ENCODE assay signal across 24 mouse cellular contexts in genomic region chr5:29238379-29238778, GRCm38 (mm10). TPM values are rescaled to one million over a fixed set of nuclear protein-coding genes. Genes with fewer than 3 reads are reported as not detected.
"Had no signal": no experiment of that assay in that cellular context is flagged by ENCODE, and none has a peak within 500 bp of the region (broad histone marks: within the 10 kb centered on the region; RNA-seq: fewer than 3 reads in every experiment).

No protein-coding gene starts in this region.

- H3K9me3 ChIP-seq: limb, embryonic 12.5 days; limb, embryonic 15.5 days; midbrain, embryonic 10.5 days; neural tube, embryonic 13.5 days had no signal

- H3K4me2 ChIP-seq: limb, embryonic 12.5 days; limb, embryonic 15.5 days; liver, embryonic 11.5 days; midbrain, embryonic 13.5 days; neural tube, embryonic 13.5 days had no signal

- H3K4me3 ChIP-seq: limb, embryonic 12.5 days; limb, embryonic 15.5 days; midbrain, embryonic 10.5 days; midbrain, embryonic 13.5 days; myocyte; neural tube, embryonic 13.5 days had no signal

- ATAC-seq: intestine, postnatal 0 days; liver, postnatal 0 days; midbrain, embryonic 13.5 days; midbrain, embryonic 16.5 days had no signal

- H3K27me3 ChIP-seq: limb, embryonic 12.5 days; limb, embryonic 15.5 days; midbrain, embryonic 13.5 days; neural tube, embryonic 13.5 days had no signal

- DNase-seq: kidney, adult 2 months; kidney, postnatal 36 days; left cerebral cortex, postnatal 4 days; liver, postnatal 0 days; lung, postnatal 14 days; retina, postnatal 1 day; right cerebral cortex, postnatal 25 days; thymus, adult 2 months; thymus, postnatal 14 days; thymus, postnatal 4 days had no signal

- H3K4me1 ChIP-seq: limb, embryonic 12.5 days; limb, embryonic 15.5 days; midbrain, embryonic 10.5 days; midbrain, embryonic 13.5 days; neural tube, embryonic 13.5 days had no signal

- H3K27ac ChIP-seq: kidney, postnatal 0 days; limb, embryonic 12.5 days; limb, embryonic 15.5 days; liver, embryonic 14.5 days; macrophage; midbrain, embryonic 10.5 days; midbrain, embryonic 13.5 days; neural tube, embryonic 13.5 days had no signal

- H3K36me3 ChIP-seq: limb, embryonic 12.5 days; limb, embryonic 15.5 days; midbrain, embryonic 10.5 days had no signal

- H3K9ac ChIP-seq: limb, embryonic 12.5 days; limb, embryonic 15.5 days; liver, embryonic 14.5 days; liver, postnatal 0 days; midbrain, embryonic 13.5 days; neural tube, embryonic 13.5 days had no signal

RNA-seq across cellular contexts. Expression of gene Rnf32, which starts 42.6 kb away (rescaled TPM):
- total RNA-seq: megakaryocyte, adult 5-6 weeks; monocyte, adult 5-6 weeks had no signal
- polyA plus RNA-seq: macrophage had no signal
